Mouse (Mus musculus): ENCODE data around the gene Zfp91. TPM values are rescaled to one million over a fixed set of nuclear protein-coding genes. Genes with fewer than 3 reads are reported as not detected.
A peak's percentile ranks its signal among the peaks of the same experiment; 100 is the strongest.

Gene Zfp91
- 13.1 and 13.2 TPM in 2 replicates for polyA plus RNA-seq (2014; fragmentation: Nextera tagmentation; extraction: Ambion mirVana)

GRCm38 (mm10) chr19:12795511-12796327, at the start of gene Zfp91, which contains the start of gene Lpxn:
Gene Zfp91 (minus strand): TSS chr19:12796126.
Gene Lpxn (plus strand): TSS chr19:12796193.
- H3K9ac ChIP-seq (ENCODE audit: low read length): peak within 1 kb of the TSS; percentile 98
- H3K36me3 ChIP-seq (ENCODE audit: control insufficient read depth, insufficient read depth, low read length): no peaks in the 10 kb centered on the region
- ATAC-seq (ENCODE audit: low FRiP score): peak; percentile 94
- H3K4me3 ChIP-seq (ENCODE audit: low read depth, low read length): peak within 1 kb of the TSS; percentile 97
- H3K9me3 ChIP-seq (ENCODE audit: control insufficient read depth, low read length): no peaks in the 10 kb centered on the region
- peaks cover 10% of the 10 kb centered on the region; the same call in 1 of the 2 replicates for H3K4me1 ChIP-seq (ENCODE audit: control insufficient read depth, insufficient read depth, low read length)
- DNase-seq (ENCODE audit: low spot score, missing footprints): peak; percentile 99
- under 1% methylated on average over 63 of the region's 76 CpGs for WGBS
- H3K4me2 ChIP-seq: peak within 1 kb of the TSS; percentile 62
- H3K27ac ChIP-seq (ENCODE audit: low read depth, low read length): peak within 1 kb of the TSS; percentile 100
- H3K27me3 ChIP-seq (ENCODE audit: control insufficient read depth, insufficient read depth, low read length): no peaks in the 10 kb centered on the region

GRCm38 (mm10) chr19:12838507-12838906, 42.6 kb upstream of the Zfp91 start:
- Histone ChIP-seq H3K9me3 (ENCODE audit: control insufficient read depth, low read length) (no peaks in the 10 kb centered on the region), H3K36me3 (ENCODE audit: control insufficient read depth, insufficient read depth, low read length) (no peaks in the 10 kb centered on the region), H3K9ac (ENCODE audit: low read length) (no peak overlapping the region), H3K4me3 (ENCODE audit: low read depth, low read length) (no peak overlapping the region), H3K27me3 (ENCODE audit: control insufficient read depth, insufficient read depth, low read length) (no peaks in the 10 kb centered on the region), H3K4me2 (no peak overlapping the region), H3K4me1 (ENCODE audit: control insufficient read depth, insufficient read depth, low read length) (no peaks in the 10 kb centered on the region), H3K27ac (ENCODE audit: low read depth, low read length) (no peak overlapping the region)
- WGBS: 74% methylated on average over 1 of the region's 1 CpGs
- ATAC-seq (ENCODE audit: low FRiP score) (no peak), DNase-seq (ENCODE audit: low spot score, missing footprints) (no peak)

GRCm38 (mm10) chr19:12833625-12834024, 37.7 kb upstream of the Zfp91 start:
- DNase-seq (ENCODE audit: low spot score, missing footprints) (no peak), ATAC-seq (ENCODE audit: low FRiP score) (no peak)
- Histone ChIP-seq H3K9ac (ENCODE audit: low read length) (no peak overlapping the region), H3K4me1 (ENCODE audit: control insufficient read depth, insufficient read depth, low read length) (no peaks in the 10 kb centered on the region), H3K36me3 (ENCODE audit: control insufficient read depth, insufficient read depth, low read length) (no peaks in the 10 kb centered on the region), H3K9me3 (ENCODE audit: control insufficient read depth, low read length) (no peaks in the 10 kb centered on the region), H3K27ac (ENCODE audit: low read depth, low read length) (no peak overlapping the region), H3K4me3 (ENCODE audit: low read depth, low read length) (no peak overlapping the region), H3K27me3 (ENCODE audit: control insufficient read depth, insufficient read depth, low read length) (no peaks in the 10 kb centered on the region), H3K4me2 (no peak overlapping the region)
- 85% methylated on average over 3 of the region's 3 CpGs for WGBS

- no peaks in the 10 kb centered on the region for H3K9me3 ChIP-seq (ENCODE audit: control insufficient read depth, low read length)
- H3K4me2 ChIP-seq: no peak overlapping the region
- no peak overlapping the region for H3K27ac ChIP-seq (ENCODE audit: low read depth, low read length)
- 74% methylated on average over 1 of the region's 1 CpGs for WGBS
- no peak overlapping the region for H3K9ac ChIP-seq (ENCODE audit: low read length)
- no peak for DNase-seq (ENCODE audit: low spot score, missing footprints)
- no peak for ATAC-seq (ENCODE audit: low FRiP score)
- H3K27me3 ChIP-seq (ENCODE audit: control insufficient read depth, insufficient read depth, low read length): no peaks in the 10 kb centered on the region
- H3K36me3 ChIP-seq (ENCODE audit: control insufficient read depth, insufficient read depth, low read length): no peaks in the 10 kb centered on the region
- no peaks in the 10 kb centered on the region for H3K4me1 ChIP-seq (ENCODE audit: control insufficient read depth, insufficient read depth, low read length)
- H3K4me3 ChIP-seq (ENCODE audit: low read depth, low read length): no peak overlapping the region
Observed at GRCm38 (mm10) chr19:12831559-12831958, 35.6 kb upstream of the Zfp91 start.

- no peak overlapping the region for H3K4me2 ChIP-seq
- 76% methylated on average over 2 of the region's 2 CpGs for WGBS
Observed at GRCm38 (mm10) chr19:12830823-12831430, 35.0 kb upstream of the Zfp91 start.

GRCm38 (mm10) chr19:12824549-12824948, 28.6 kb upstream of the Zfp91 start:
- DNase-seq (ENCODE audit: low spot score, missing footprints) (no peak), ATAC-seq (ENCODE audit: low FRiP score) (no peak)
- no peak overlapping the region for H3K4me2 ChIP-seq
- H3K9me3 ChIP-seq (ENCODE audit: control insufficient read depth, low read length): no peaks in the 10 kb centered on the region
- no peak overlapping the region for H3K4me3 ChIP-seq (ENCODE audit: low read depth, low read length)
- H3K9ac ChIP-seq (ENCODE audit: low read length): no peak overlapping the region
- no peaks in the 10 kb centered on the region for H3K27me3 ChIP-seq (ENCODE audit: control insufficient read depth, insufficient read depth, low read length)
- 82% methylated on average over 4 of the region's 4 CpGs for WGBS
- no peaks in the 10 kb centered on the region for H3K4me1 ChIP-seq (ENCODE audit: control insufficient read depth, insufficient read depth, low read length)
- H3K36me3 ChIP-seq (ENCODE audit: control insufficient read depth, insufficient read depth, low read length): no peaks in the 10 kb centered on the region
- no peak overlapping the region for H3K27ac ChIP-seq (ENCODE audit: low read depth, low read length)

More at GRCm38 (mm10) chr19:12830823-12831430, 35.0 kb upstream of the Zfp91 start:
- Histone ChIP-seq H3K27me3 (ENCODE audit: control insufficient read depth, insufficient read depth, low read length) (no peaks in the 10 kb centered on the region), H3K27ac (ENCODE audit: low read depth, low read length) (no peak overlapping the region), H3K9ac (ENCODE audit: low read length) (no peak overlapping the region), H3K4me3 (ENCODE audit: low read depth, low read length) (no peak overlapping the region), H3K36me3 (ENCODE audit: control insufficient read depth, insufficient read depth, low read length) (no peaks in the 10 kb centered on the region), H3K9me3 (ENCODE audit: control insufficient read depth, low read length) (no peaks in the 10 kb centered on the region), H3K4me1 (ENCODE audit: control insufficient read depth, insufficient read depth, low read length) (no peaks in the 10 kb centered on the region)
- DNase-seq (ENCODE audit: low spot score, missing footprints) (no peak), ATAC-seq (ENCODE audit: low FRiP score) (no peak)

- ATAC-seq (ENCODE audit: low FRiP score) (no peak), DNase-seq (ENCODE audit: low spot score, missing footprints) (no peak)
- Histone ChIP-seq H3K36me3 (ENCODE audit: control insufficient read depth, insufficient read depth, low read length) (no peaks in the 10 kb centered on the region), H3K4me2 (no peak overlapping the region), H3K27me3 (ENCODE audit: control insufficient read depth, insufficient read depth, low read length) (no peaks in the 10 kb centered on the region), H3K27ac (ENCODE audit: low read depth, low read length) (no peak overlapping the region), H3K4me1 (ENCODE audit: control insufficient read depth, insufficient read depth, low read length) (no peaks in the 10 kb centered on the region), H3K9ac (ENCODE audit: low read length) (no peak overlapping the region), H3K4me3 (ENCODE audit: low read depth, low read length) (no peak overlapping the region), H3K9me3 (ENCODE audit: control insufficient read depth, low read length) (no peaks in the 10 kb centered on the region)
- 41% methylated on average over 4 of the region's 4 CpGs for WGBS
Observed at GRCm38 (mm10) chr19:12820383-12820782, 24.5 kb upstream of the Zfp91 start.

- DNase-seq (ENCODE audit: low spot score, missing footprints) (no peak), ATAC-seq (ENCODE audit: low FRiP score) (no peak)
- Histone ChIP-seq H3K27me3 (ENCODE audit: control insufficient read depth, insufficient read depth, low read length) (no peaks in the 10 kb centered on the region), H3K36me3 (ENCODE audit: control insufficient read depth, insufficient read depth, low read length) (no peaks in the 10 kb centered on the region), H3K4me2 (no peak overlapping the region), H3K4me3 (ENCODE audit: low read depth, low read length) (no peak overlapping the region), H3K27ac (ENCODE audit: low read depth, low read length) (no peak overlapping the region), H3K9ac (ENCODE audit: low read length) (no peak overlapping the region), H3K4me1 (ENCODE audit: control insufficient read depth, insufficient read depth, low read length) (no peaks in the 10 kb centered on the region), H3K9me3 (ENCODE audit: control insufficient read depth, low read length) (no peaks in the 10 kb centered on the region)
- 76% methylated on average over 1 of the region's 1 CpGs for WGBS
Observed at GRCm38 (mm10) chr19:12818507-12818906, 22.6 kb upstream of the Zfp91 start.

- no peaks in the 10 kb centered on the region for H3K27me3 ChIP-seq (ENCODE audit: control insufficient read depth, insufficient read depth, low read length)
- no peak for ATAC-seq (ENCODE audit: low FRiP score)
- no peak overlapping the region for H3K4me3 ChIP-seq (ENCODE audit: low read depth, low read length)
- H3K36me3 ChIP-seq (ENCODE audit: control insufficient read depth, insufficient read depth, low read length): no peaks in the 10 kb centered on the region
- H3K4me2 ChIP-seq: no peak overlapping the region
- WGBS: 87% methylated on average over 1 of the region's 1 CpGs
- DNase-seq (ENCODE audit: low spot score, missing footprints): no peak
- H3K9me3 ChIP-seq (ENCODE audit: control insufficient read depth, low read length): no peaks in the 10 kb centered on the region
- H3K27ac ChIP-seq (ENCODE audit: low read depth, low read length): no peak overlapping the region
- H3K4me1 ChIP-seq (ENCODE audit: control insufficient read depth, insufficient read depth, low read length): no peaks in the 10 kb centered on the region
- no peak overlapping the region for H3K9ac ChIP-seq (ENCODE audit: low read length)
Observed at GRCm38 (mm10) chr19:12813883-12814282, 18.0 kb upstream of the Zfp91 start.
